Mouse (Mus musculus): ENCODE measurements around the gene Ttc37. TPM values are rescaled to one million over a fixed set of nuclear protein-coding genes. Genes with fewer than 3 reads are reported as not detected.

Gene Ttc37
- total RNA-seq, 2 experiments from 2014 or later = 33.4 to 37.1 TPM

DNA sequence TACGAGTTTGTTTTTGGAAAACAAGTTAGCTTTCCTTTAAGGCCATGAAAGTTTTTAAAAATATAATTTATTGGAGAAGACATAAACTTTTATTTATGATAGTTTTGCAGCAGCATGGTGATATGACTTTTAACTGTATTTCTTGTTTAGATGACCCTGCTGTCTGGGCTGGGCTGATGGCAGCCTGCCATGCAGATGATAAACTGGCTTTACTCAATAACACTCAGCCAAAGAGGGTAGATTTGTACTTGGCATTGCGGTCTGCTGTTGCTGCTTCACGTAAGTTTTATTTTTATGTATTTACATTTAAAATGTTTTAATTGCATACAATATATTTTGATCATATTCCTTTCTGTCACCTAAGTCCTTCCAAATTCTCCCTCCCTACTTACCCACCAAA is 58.6 kb downstream of the Ttc37 start:
- peak; percentile 64 for ATAC-seq (replicated peaks; ENCODE audit: poor library complexity)

DNA sequence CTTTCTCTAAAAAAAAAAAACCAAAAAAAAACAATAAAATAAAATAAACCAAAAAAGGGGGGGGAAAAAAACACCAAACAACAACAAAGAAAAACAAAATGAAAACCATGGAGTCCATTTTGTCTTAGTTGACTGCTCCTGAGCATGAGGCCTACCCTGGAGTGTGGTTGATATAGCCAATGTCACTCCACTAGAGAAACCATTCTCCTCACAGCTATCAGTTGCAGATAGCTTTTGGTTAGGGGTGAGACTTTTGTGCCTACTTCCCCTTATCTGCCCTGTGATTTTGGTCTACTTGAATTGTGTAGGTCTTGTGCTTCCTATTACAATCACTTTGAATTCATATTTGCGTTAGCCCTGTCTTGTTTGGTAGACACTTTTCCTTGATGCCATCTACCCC is 59.0 kb downstream of the Ttc37 start:
- ATAC-seq (replicated peaks; ENCODE audit: poor library complexity) = peak; percentile 54; the same call in 1 of the 2 replicates

DNA sequence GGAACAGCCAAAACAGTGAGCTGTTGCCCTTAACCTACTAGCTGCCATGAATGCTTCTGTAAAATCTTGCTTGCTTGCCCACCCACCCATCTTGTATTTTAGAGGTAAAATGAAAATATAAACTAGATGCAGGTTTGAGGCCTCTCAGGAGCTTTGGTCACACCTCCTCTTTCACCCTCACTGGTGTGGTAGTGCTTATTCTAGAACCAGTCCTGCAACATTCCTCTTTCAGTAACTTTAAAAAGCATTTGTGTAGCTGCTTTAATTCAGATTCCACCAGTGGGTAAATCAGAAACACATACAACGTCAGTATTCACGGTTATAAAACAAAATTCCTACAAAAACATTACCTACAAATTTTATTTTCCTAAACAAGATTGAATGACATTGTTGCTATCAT is 62.1 kb downstream of the Ttc37 start:
- no peak for ATAC-seq (replicated peaks; ENCODE audit: poor library complexity)

DNA sequence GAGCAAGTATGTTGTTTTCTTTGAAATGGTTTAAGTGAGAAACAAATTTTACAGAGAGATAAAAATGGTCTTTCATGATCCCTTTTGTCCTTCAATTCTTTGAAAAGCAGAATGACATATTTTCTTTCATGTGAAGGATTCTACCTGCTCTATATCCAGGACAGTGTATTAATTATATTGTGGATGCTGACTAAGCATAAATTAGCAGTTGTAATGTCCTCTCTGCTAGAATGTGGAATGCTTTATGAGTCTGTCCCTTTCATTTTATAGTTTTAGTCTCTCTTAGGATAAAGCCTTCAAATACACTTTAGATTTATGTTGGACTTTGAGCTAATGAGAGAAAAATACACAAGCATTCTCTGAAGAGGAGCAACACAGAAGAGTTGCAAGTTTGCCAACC is 75.8 kb downstream of the Ttc37 start:
- no peak for ATAC-seq (replicated peaks; ENCODE audit: poor library complexity)

DNA sequence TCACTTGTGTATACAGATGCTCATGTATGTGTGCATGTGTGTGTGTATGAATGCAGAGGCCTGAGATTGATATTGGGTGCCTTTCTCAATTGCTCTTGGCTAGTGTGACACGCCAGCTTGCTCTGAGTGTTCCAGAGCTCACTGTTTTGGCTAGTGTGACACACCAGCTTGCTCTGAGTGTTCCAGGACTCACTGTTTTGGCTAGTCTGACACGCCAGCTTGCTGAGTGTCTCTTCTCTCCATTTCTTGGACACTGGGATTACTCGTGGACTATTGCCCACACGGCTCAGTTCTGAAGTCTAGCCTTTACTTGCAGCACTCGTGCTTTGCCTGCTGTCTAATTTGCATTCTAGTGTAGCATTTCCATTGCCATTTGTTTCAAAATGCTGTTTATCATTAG is 80.2 kb downstream of the Ttc37 start:
- ATAC-seq (replicated peaks; ENCODE audit: poor library complexity) = no peak

DNA sequence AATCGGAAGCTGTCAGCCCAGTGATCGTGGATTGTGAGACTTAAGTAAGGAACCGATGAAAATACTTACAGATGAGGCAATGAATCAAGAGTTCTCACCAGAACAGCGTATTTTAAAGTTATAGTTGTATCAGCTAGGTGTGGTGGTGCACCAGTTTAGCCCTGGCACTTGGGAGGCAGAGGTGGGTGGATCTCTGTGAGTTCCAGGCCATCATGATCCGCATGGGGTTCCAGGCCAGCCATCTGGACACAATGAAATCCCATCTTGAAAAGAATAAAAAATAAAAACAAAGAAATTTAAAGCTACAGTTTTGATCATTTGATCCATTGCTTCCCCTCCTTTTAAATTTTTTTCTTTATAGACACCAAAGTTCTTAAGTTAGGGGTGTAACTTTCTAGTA is 89.1 kb downstream of the Ttc37 start:
- ATAC-seq (replicated peaks; ENCODE audit: poor library complexity) = no peak

DNA sequence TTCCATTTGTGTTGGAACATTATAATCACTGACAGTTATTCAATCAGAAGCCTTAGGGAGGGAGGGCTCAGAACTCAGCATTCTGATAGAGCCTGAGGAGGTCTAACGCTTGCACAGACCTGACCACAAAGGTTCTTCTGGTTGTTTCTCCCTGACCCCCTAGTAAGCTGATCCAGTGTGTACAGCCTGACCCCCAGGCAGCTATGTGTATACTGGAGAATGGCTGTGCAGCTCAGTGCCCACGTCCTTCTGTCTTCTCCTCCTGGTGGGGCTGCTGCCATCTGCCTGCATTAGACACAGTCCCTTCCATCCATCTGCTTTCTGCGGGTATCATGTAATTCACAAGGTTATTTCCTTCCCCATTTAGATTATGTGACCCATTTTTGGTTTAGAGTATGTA is 90.7 kb downstream of the Ttc37 start:
- no peak for ATAC-seq (replicated peaks; ENCODE audit: poor library complexity)

DNA sequence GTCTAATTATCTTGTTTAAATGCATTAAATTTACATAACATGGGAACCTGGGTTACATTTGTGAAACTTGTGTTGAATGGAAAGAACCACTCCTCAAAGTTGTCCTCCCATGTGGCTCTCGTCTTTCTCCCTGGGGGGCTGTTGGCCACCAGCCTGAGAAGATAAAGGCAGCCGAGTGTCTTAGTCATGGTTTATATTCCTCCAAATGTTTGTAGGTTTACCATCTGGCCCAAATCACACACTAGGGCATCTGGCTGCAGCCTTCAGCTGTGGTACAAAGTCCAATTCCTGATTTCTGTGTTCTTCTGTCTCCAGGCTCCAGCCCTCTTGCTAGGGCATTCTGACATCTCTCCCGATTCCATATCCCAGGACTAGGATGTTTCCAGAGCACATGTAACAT is 91.7 kb downstream of the Ttc37 start:
- ATAC-seq (replicated peaks; ENCODE audit: poor library complexity) = no peak

DNA sequence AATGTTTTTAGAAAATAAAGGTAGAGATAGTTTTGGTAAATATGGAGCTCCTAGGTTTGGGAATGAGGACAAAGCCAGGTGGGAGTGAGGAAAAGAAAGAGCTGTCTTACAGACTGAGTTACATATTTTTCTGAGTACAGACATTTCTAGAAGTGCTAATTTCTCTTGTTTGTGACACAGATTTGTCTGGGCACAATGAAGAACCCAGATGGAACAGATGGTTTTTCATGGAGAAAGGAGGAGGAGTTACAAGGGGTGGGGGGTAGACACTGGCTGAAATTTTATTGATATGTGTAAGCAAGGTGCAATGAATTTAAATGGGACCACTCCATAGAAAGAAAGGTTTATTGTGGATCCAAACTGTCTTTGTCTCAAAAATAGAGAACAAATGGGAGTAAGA is 96.4 kb downstream of the Ttc37 start:
- ATAC-seq (replicated peaks; ENCODE audit: poor library complexity) = no peak

DNA sequence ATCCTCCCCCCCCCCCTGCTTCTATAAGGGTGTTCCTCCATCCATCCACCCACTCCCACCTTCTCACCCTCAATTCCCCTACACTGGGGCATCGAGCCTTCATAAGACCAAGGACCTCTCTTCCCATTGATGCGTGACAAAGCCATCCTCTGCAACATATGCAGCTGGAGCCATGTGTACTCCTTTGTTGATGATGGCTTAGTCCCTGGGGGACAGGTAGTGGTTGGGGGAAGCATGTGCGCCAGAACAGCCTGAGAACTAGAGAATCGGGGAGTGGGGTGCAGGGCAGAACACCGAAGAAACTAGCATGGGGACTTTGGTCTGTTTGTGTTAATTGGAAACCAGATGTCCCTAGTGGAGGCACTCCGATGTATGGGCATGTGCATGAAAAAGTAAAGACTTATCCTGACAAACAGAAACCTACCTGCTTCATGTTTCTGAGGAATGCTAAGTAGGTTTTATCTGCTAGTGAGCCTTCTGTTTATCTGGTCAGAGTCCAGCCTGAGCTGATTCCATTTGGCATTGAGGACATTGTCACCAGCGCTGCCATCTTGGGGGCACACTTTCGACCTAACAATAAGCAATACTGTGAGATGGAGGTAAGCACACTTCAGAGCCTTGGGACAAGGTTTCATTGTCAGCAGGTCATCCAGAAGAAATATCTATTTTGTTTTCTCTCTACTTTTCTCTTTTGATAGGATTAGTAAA is 97.1 kb downstream of the Ttc37 start:
- no peak for ATAC-seq (replicated peaks; ENCODE audit: poor library complexity)

DNA sequence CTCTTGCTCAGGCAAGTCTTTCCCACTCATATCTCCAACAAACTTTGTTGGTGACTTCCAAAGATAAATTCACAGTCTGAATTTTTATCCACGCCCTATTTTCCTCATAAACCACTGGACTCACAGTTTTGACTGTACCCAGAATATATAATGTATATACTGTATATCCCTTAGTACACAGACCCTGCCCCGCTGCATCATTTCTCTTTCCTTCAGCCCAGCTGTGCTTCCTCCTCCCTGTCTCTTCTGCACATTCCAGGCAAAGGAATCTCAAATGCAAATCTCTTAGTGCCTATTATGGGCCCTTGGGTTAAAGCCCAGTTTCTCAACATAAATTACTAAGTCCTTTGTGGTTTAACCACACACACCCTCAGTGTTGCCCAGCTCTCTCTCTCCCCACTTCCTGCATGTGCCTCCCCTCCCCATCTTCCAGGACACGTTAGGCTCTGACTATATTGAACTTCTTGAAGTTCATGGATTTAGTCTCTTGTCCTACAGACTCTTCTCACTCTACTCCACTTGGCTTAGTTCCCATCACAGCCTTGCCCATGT is 98.8 kb downstream of the Ttc37 start:
- peak; percentile 96 for ATAC-seq (replicated peaks; ENCODE audit: poor library complexity)

DNA sequence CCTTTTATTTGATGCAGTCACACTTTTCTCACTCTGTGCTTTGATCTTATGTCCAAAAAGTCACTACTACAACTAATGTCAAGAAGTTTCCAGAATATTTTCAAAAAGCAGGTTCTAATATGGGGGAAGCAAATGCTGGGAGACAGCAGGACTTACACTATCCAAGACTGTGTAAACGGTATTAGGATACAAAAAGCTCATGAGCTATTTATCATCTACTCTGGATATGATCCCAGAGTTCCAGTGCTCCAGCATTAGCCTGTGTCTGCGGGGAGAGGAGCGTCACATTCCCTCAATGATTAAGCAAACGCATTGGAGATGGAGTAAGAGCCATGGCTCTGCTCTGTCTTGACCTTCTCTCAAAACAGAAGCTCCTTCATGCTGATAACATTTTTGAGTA is 101.4 kb downstream of the Ttc37 start:
- ATAC-seq (replicated peaks; ENCODE audit: poor library complexity) = no peak

DNA sequence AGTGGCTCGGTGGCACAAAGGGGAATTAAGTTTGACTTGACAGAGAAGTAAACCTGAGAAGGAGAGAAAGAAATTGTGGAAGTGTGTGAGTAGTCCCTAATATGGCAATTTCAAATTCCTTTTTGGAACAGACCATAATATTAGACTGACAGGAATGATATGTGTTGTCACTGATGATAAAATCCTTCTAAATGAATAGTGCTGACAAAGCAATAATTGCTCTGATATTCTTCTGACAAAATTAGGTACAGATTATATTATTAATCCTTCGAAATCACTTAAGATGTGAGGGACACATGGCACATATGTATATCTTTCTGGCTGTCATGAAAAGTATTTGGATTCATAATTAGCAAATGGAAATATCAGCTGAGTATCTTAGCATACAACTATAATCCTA is 116.4 kb downstream of the Ttc37 start:
- ATAC-seq (replicated peaks; ENCODE audit: poor library complexity) = no peak

DNA sequence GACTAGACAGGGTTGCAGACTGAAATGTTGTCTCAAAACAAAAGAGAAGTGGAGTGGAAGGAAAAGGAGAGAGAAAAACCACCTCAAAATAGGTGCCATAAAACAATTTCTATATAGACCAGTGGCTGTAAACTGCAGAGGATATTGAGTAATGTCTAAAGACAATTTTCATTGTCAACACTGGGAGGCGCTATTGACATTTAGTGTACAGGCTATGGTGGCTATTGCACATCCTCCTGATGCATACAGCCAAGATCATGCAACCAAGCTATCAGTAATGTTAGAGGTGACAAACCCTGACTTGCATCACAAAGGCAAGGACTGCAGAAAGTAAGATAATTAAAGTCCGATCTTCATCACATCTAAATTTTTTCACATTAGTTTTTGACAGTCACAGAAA is 116.9 kb downstream of the Ttc37 start:
- ATAC-seq (replicated peaks; ENCODE audit: poor library complexity) = peak; percentile 83

Other genes starting within 250 kb of the Ttc37 start
- 5.9 and 9.1 TPM in 2 replicates for gene Rhobtb3, start 154.8 kb upstream of the Ttc37 start, total RNA-seq (2015)
- gene Rhobtb3, start 154.8 kb upstream of the Ttc37 start, total RNA-seq (2017) = 6.6 and 9.1 TPM in 2 replicates
- gene Spata9, start 131.6 kb upstream of the Ttc37 start, total RNA-seq (2015) = not detected in 2 replicates
- not detected in 2 replicates for gene Spata9, start 131.6 kb upstream of the Ttc37 start, total RNA-seq (2017)
- 14.9 and 27.3 TPM in 2 replicates for gene Rfesd, start 80.0 kb upstream of the Ttc37 start, total RNA-seq (2015)
- gene Rfesd, start 80.0 kb upstream of the Ttc37 start, total RNA-seq (2017) = 11.3 and 14.8 TPM in 2 replicates
- 0.52 and 0.90 TPM in 2 replicates for gene Gpr150, start 41.7 kb upstream of the Ttc37 start, total RNA-seq (2015)
- 0.14 and 0.50 TPM in 2 replicates for gene Gpr150, start 41.7 kb upstream of the Ttc37 start, total RNA-seq (2017)
- gene Arsk, start 74 bp upstream of the Ttc37 start, total RNA-seq (2015) = 12.6 and 13.4 TPM in 2 replicates
- 10.1 and 14.7 TPM in 2 replicates for gene Arsk, start 74 bp upstream of the Ttc37 start, total RNA-seq (2017)
- not detected in 2 replicates for gene Fam81b, start 206.3 kb downstream of the Ttc37 start, total RNA-seq (2015)
- not detected in 2 replicates for gene Fam81b, start 206.3 kb downstream of the Ttc37 start, total RNA-seq (2017)